Mouse (Mus musculus): ENCODE results near the gene Tnfaip1.
"Not testable (repeated sequence)": the region's sequence is repeated elsewhere in the genome, so short reads cannot be mapped to it uniquely, and the experiment has no call there.

DNA sequence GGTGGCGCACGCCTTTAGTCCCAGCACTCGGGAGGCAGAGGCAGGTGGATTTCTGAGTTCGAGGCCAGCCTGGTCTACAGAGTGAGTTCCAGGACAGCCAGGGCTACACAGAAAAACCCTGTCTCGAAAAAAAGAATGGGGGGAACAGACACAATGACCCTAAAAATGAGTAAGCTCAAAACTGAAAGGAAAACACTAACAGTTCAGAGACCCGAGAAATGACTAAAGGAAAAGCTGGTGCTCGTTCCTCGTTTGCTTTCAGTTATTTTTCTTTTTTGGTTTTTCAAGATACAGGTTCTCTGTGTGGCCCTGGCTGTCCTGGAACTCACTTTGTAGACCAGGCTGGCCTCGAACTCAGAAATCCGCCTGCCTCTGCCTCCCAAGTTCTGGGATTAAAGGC is 4.6 kb downstream of the Tnfaip1 start:
- TF ChIP-seq CTCF (IDR thresholded peaks at IDR 0.05); POLR2A (IDR thresholded peaks at IDR 0.05; ENCODE audit: insufficient read depth, low read depth, low read length); EP300 (IDR thresholded peaks at IDR 0.05; ENCODE audit: insufficient read depth, low read depth, low read length): not testable (repeated sequence)

Measured in heart, adult 2 months (tissue).